In the genomic region with DNA sequence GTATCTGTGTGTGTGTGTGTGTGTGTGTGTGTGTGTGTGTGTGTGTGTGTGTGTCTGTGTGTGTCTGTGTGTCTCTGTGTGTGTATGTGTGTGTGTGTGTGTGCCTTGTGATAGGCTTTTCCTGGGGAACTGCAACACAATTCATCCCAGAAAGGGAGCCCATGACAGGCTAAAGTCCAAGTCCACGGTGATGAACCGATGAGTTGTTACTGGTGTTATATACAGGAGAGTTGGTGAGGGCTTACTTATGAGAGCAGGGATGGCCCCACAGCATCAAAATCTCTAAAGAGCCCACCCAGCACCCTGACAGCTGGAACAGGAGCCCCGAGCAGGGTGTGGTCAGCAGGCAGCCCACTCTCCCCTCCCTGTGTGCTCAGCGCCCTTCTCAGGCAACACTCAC, we compare ENCODE assay signal across 22 mouse cellular contexts. TPM values are rescaled to one million over a fixed set of nuclear protein-coding genes. Genes with fewer than 3 reads are reported as not detected.
"Had no signal": no experiment of that assay in that cellular context is flagged by ENCODE, and none has a peak within 500 bp of the region (broad histone marks: within the 10 kb centered on the region; RNA-seq: fewer than 3 reads in every experiment).

No protein-coding gene starts in this region.

- H3K4me1 ChIP-seq: lung, embryonic 15.5 days; midbrain, embryonic 13.5 days; midbrain, embryonic 15.5 days; neural tube, embryonic 13.5 days; neural tube, embryonic 15.5 days had no signal

- DNase-seq: lung, adult 2 months; lung, postnatal 14 days; lung, postnatal 36 days; retina, postnatal 1 day; right cerebral cortex, adult 18-20 months; right cerebral cortex, postnatal 25 days; right cerebral cortex, postnatal 4 days; spleen, adult 18-20 months; thymus, adult 18-20 months; thymus, postnatal 14 days; thymus, postnatal 36 days had no signal

- H3K9me3 ChIP-seq: lung, embryonic 15.5 days; midbrain, embryonic 13.5 days; midbrain, embryonic 15.5 days; neural tube, embryonic 13.5 days; neural tube, embryonic 15.5 days had no signal

- H3K36me3 ChIP-seq: lung, embryonic 15.5 days; midbrain, embryonic 13.5 days; midbrain, embryonic 15.5 days; neural tube, embryonic 13.5 days; neural tube, embryonic 15.5 days had no signal

- H3K4me2 ChIP-seq: lung, embryonic 15.5 days; midbrain, embryonic 11.5 days; midbrain, embryonic 13.5 days; midbrain, embryonic 15.5 days; neural tube, embryonic 13.5 days; neural tube, embryonic 15.5 days had no signal

- H3K4me3 ChIP-seq: lung, embryonic 15.5 days; megakaryocyte, embryonic 14.5 days; midbrain, embryonic 13.5 days; midbrain, embryonic 15.5 days; neural tube, embryonic 13.5 days; neural tube, embryonic 15.5 days had no signal

- H3K27ac ChIP-seq: lung, embryonic 15.5 days; midbrain, embryonic 13.5 days; midbrain, embryonic 15.5 days; neural tube, embryonic 13.5 days; neural tube, embryonic 15.5 days had no signal

- H3K27me3 ChIP-seq: lung, embryonic 15.5 days; midbrain, embryonic 13.5 days; midbrain, embryonic 15.5 days; neural tube, embryonic 13.5 days; neural tube, embryonic 15.5 days had no signal

- H3K9ac ChIP-seq: lung, embryonic 15.5 days; midbrain, embryonic 13.5 days; midbrain, embryonic 15.5 days; neural tube, embryonic 13.5 days; neural tube, embryonic 15.5 days had no signal

- ATAC-seq: lung, postnatal 0 days; midbrain, embryonic 13.5 days; midbrain, embryonic 15.5 days had no signal

RNA-seq across cellular contexts. Expression of gene Osm, which starts 5.0 kb away (rescaled TPM):
- polyA plus RNA-seq: midbrain, embryonic 11.5 days; midbrain, embryonic 13.5 days; neural tube, embryonic 11.5 days; neural tube, embryonic 13.5 days; neural tube, embryonic 15.5 days; stomach, embryonic 14.5 days had no signal

RNA-seq across cellular contexts. Expression of gene Lif, which starts 16.2 kb away (rescaled TPM):
- polyA plus RNA-seq: midbrain, embryonic 11.5 days; midbrain, embryonic 15.5 days; midbrain, postnatal 0 days; neural tube, embryonic 11.5 days; neural tube, embryonic 13.5 days had no signal
